Mouse (Mus musculus) kidney, embryonic 15.5 days (tissue): Measurements from ENCODE around the gene Rabep1. TPM values are rescaled to one million over a fixed set of nuclear protein-coding genes. Genes with fewer than 3 reads are reported as not detected.
A peak's percentile ranks its signal among the peaks of the same experiment; 100 is the strongest.

Experiments
- ATAC-seq: fragments of 200-750 bp; cut with Nextera tagmentation; replicated peaks from 2 replicates; pipeline ENCODE4 v1.8.0; 2017; ENCODE audit warnings: moderate TSS enrichment; ENCODE audit not compliant: low FRiP score
- H3K27ac ChIP-seq: fragments of 300-500 bp; sonication (generic); 2 replicates; pipeline ENCODE4 v1.5.1; 2015; ENCODE audit warnings: mild to moderate bottlenecking, inconsistent platforms
- H3K27me3 ChIP-seq: fragments of 300-500 bp; sonication (generic); 2 replicates; pipeline ENCODE4 v1.6.1; 2015; ENCODE audit warnings: inconsistent platforms
- H3K36me3 ChIP-seq: fragments of 300-500 bp; sonication (generic); 2 replicates; pipeline ENCODE4 v1.6.1; 2015; ENCODE audit warnings: inconsistent platforms
- H3K4me1 ChIP-seq: fragments of 300-500 bp; sonication (generic); 2 replicates; pipeline ENCODE4 v1.6.1; 2015; ENCODE audit warnings: inconsistent platforms
- H3K4me2 ChIP-seq: fragments of 300-500 bp; sonication (generic); 2 replicates; pipeline ENCODE4 v1.6.1; 2015; ENCODE audit warnings: moderate library complexity, mild to moderate bottlenecking, inconsistent platforms
- H3K4me3 ChIP-seq: fragments of 300-500 bp; sonication (generic); replicated peaks from 2 replicates; pipeline ENCODE4 v1.5.1; 2015; ENCODE audit warnings: mild to moderate bottlenecking, inconsistent platforms
- H3K9ac ChIP-seq: fragments of 300-500 bp; sonication (generic); 2 replicates; pipeline ENCODE4 v1.6.1; 2015; ENCODE audit warnings: mild to moderate bottlenecking, inconsistent platforms
- H3K9me3 ChIP-seq: fragments of 300-500 bp; sonication (generic); replicated peaks from 2 replicates; pipeline ENCODE4 v1.6.1; 2016; ENCODE audit warnings: inconsistent platforms
- WGBS: fragments of 180-500 bp; shearing (Covaris S2); methylation state at CpG from one replicate; pipeline ENCODE4 v1.1.7; 2015; ENCODE audit warnings: mixed read lengths; 5-methylcytosine and 5-hydroxymethylcytosine counted together
- polyA plus RNA-seq: library from polyadenylated mRNA; unstranded; fragments of >200 nt; fragmentation: Nextera tagmentation; extraction: Ambion mirVana; gene quantifications from 2 replicates; pipeline ENCODE4 v1.2.1, GENCODE M21; 2015

Rabep1 gene
- polyA plus RNA-seq, 1 experiment from 2014 or later, result 36.8 TPM

DNA sequence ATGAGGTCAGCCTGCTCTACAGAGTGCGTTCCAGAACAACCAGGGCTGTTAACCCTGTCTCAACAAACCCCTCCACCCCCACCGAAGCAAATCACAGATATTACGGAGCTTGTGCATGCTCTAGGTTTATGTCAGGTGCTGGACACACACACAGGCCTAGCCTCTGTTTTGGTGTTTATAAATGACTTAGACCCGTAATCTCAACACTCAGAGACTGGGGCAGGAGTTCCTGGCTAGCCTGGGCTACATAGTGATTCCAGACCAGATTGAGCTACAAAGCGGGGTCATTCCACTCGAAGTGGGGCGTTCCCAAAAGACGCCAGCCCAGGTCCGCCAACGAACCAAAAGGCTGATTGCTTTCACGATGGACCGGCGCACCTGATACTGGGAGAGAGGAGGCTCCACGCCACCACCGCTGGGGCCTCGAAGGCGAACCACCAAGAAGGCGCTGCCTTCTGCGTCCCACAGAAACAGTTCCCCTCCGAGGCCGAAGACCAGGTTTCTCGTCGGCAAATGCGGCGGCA lies 124.8 kb downstream of the Rabep1 start:
- Histone ChIP-seq H3K4me3 (peak overlapping the region; percentile 69), H3K4me2 (peak overlapping the region; percentile 79), H3K27ac (peak overlapping the region; percentile 88), H3K9me3 (no peaks in the 10 kb centered on the region), H3K36me3 (peaks cover 49% of the 10 kb centered on the region), H3K9ac (peak overlapping the region; percentile 81), H3K27me3 (no peaks in the 10 kb centered on the region), H3K4me1 (peaks cover 13% of the 10 kb centered on the region)
- WGBS, result under 1% methylated on average over 25 of the region's 25 CpGs
- ATAC-seq, result peak; percentile 24; the same call in 1 of the 2 replicates

DNA sequence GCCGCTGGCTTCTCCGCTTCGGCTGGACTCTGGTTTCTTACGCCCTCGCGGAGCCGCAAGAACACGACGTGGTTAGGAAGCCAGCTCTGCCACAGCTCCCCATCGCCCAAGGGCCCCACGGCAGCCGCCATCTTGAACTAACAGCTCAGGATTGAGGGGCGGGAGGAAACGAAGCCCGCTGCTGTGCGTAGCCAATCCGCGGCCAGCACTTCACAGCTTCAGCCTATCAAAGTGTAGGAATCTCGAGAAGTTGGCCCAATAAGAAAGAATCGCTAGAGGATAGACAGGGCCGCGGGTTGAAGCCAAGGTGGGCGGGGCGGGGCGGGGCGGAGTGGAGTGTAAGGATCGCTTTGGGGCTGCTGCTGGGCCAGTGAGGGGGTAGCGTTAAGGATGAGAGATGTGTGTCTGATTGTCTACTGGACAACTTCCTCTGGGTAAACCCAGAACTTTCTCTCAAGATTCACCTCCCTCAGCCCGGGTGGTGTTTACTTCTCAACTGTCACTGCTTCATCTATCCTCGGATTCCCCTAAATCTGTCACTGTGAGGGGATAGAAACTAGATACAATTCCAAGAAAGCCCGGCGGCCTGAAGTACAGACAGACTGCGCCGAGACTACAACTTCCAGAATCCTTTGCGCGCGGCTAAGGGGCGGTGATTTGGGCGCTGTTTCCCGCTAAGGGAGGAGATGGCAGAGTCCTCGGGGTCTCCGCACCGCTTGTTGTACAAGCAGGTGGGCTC lies 125.4 kb downstream of the Rabep1 start, which contains the start of the genes Nup88 and Rpain:
Nup88 (minus strand) TSS at position 153 of the 739 bp plus-strand sequence.
Rpain (plus strand) TSS at position 393 of the 739 bp plus-strand sequence.
- H3K4me3 ChIP-seq, result peak within 1 kb of the TSS; percentile 69
- peak within 1 kb of the TSS; percentile 81 for H3K9ac ChIP-seq
- WGBS, result under 1% methylated on average over 43 of the region's 43 CpGs
- peaks cover 13% of the 10 kb centered on the region for H3K4me1 ChIP-seq
- H3K9me3 ChIP-seq, result no peaks in the 10 kb centered on the region
- H3K27me3 ChIP-seq, result no peaks in the 10 kb centered on the region
- peak; percentile 99 for ATAC-seq
- peak within 1 kb of the TSS; percentile 79 for H3K4me2 ChIP-seq
- peaks cover 49% of the 10 kb centered on the region for H3K36me3 ChIP-seq
- H3K27ac ChIP-seq, result peak within 1 kb of the TSS; percentile 91

DNA sequence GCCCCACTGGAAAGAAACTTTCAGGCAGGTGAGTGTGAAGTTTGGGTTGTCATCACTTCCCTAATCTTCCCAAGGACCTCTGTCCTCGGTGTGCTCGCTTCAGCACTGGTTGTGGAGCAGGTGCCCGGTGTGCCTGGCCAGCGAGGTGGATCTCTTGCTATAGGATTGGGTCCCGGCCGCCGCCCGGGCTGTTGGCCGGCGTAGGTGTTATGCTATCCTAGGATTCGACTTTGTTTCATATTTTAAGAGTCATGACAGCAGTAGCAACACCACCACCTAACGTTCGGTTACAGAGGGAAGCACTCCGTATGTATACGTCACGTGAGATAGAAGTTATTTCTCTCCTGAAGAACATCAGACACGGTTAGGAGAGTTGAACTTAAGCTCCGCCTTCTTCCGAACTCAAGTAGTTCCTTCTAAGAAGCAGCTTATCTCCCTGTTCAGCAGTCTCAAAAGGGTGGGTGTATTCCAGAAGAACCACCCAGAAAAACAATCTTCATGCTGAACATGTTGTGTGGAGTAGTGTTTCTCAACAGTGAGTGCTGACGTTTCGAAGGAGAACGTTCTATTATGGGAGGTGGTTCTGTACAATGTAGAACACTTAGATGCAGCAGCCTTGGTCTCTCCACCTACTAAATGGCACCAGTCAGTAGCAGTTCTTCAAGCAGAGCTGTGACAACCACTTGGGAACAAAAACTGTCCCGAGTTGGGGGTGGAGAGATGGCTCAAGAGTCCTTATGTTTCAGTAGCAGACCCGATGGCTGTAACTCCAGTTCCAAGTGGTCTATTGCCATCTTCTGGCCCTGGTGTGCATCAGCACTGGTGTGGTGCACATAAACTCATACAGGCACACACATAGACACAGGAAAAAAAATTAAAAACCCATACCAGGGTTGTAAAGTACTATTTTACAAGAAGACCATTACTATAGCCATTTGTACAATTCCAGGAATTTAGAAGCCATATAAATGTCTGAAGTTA lies 126.3 kb downstream of the Rabep1 start:
- peak overlapping the region; percentile 61 for H3K9ac ChIP-seq
- H3K4me3 ChIP-seq, result peak overlapping the region; percentile 69
- peak; percentile 34 for ATAC-seq
- H3K27me3 ChIP-seq, result no peaks in the 10 kb centered on the region
- 17% methylated on average over 24 of the region's 24 CpGs for WGBS
- H3K4me2 ChIP-seq, result peak overlapping the region; percentile 79
- H3K9me3 ChIP-seq, result no peaks in the 10 kb centered on the region
- H3K36me3 ChIP-seq, result peaks cover 47% of the 10 kb centered on the region
- peaks cover 13% of the 10 kb centered on the region for H3K4me1 ChIP-seq
- peak overlapping the region; percentile 91 for H3K27ac ChIP-seq

DNA sequence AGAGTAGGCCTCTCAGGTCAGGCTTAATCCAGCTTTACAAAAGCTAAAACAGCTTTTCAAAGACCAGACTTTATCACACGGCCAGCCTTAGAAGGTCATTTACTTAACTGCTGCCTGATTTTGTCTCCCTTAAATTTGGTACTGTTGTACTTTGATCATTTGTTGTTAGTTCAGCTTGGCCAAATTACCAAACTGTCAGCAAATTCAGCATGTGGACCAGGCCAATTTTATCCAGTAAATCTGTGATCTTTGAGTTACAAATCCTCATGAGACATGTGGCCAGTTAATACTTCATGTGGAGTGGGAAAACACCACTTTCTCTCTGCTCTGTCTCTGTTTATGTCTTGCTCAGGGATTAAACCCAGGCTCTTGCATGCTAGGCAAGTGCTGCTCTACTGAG lies 128.0 kb downstream of the Rabep1 start:
- Histone ChIP-seq H3K9ac (no peak overlapping the region), H3K4me2 (no peak overlapping the region), H3K9me3 (no peaks in the 10 kb centered on the region), H3K4me1 (peaks cover 13% of the 10 kb centered on the region), H3K36me3 (peaks cover 56% of the 10 kb centered on the region), H3K27me3 (no peaks in the 10 kb centered on the region), H3K4me3 (no peak overlapping the region), H3K27ac (no peak overlapping the region)
- ATAC-seq, result no peak
- WGBS, result 60% methylated on average over 1 of the region's 1 CpGs

DNA sequence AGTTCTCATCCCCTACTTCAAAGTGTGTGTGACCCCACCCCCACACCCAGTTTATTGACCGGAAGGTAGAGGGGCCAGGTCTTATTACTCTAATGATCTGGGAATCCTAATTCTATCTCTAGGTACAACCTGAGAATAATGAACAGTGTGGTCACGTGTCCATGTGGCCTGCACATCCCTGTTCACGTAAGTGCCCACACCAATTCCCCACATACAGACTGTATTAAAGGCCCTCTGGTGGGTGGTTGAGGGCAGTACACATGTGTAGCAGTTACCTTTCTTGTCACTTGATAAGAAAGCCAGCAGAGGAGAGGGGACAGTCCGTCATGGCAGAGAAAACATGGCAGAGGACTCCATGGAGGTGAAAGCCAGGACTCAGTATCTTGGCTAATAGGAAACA lies 129.4 kb downstream of the Rabep1 start:
- no peak overlapping the region for H3K4me2 ChIP-seq
- no peak overlapping the region for H3K9ac ChIP-seq
- H3K36me3 ChIP-seq, result peaks cover 70% of the 10 kb centered on the region
- 73% methylated on average over 4 of the region's 4 CpGs for WGBS
- 0 out of 2 replicates have a peak, but pooled peaks cover 5% of the 10 kb centered on the region for H3K4me1 ChIP-seq
- no peak overlapping the region for H3K27ac ChIP-seq
- no peak for ATAC-seq
- H3K9me3 ChIP-seq, result no peaks in the 10 kb centered on the region
- no peak overlapping the region for H3K4me3 ChIP-seq
- H3K27me3 ChIP-seq, result no peaks in the 10 kb centered on the region

DNA sequence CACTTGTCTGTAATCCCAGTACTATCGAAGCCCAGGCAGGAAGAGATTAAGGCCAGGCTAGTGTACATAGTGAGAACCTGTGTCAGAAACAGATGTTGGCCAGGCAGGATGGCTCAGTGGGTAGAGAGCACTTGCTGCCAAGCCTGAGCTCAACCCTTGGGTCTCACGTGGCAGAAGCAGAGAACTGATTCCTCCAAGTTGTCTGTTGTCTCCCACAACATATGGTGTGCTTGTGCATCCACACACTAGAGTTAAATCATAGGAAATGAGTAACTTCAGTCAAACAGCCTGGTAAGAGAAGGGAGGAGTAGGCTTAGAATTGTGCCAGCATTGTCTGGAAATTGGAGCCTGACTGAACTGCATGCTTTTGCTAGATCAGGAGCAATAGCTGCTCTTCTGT lies 130.6 kb downstream of the Rabep1 start:
- Histone ChIP-seq H3K9ac (no peak overlapping the region), H3K36me3 (peaks cover 82% of the 10 kb centered on the region), H3K27me3 (no peaks in the 10 kb centered on the region), H3K4me2 (no peak overlapping the region), H3K4me1 (0 out of 2 replicates have a peak, but pooled peaks cover 5% of the 10 kb centered on the region), H3K27ac (no peak overlapping the region), H3K4me3 (no peak overlapping the region), H3K9me3 (no peaks in the 10 kb centered on the region)
- 74% methylated on average over 2 of the region's 2 CpGs for whole genome bisulfite sequencing
- ATAC-seq, result no peak

DNA sequence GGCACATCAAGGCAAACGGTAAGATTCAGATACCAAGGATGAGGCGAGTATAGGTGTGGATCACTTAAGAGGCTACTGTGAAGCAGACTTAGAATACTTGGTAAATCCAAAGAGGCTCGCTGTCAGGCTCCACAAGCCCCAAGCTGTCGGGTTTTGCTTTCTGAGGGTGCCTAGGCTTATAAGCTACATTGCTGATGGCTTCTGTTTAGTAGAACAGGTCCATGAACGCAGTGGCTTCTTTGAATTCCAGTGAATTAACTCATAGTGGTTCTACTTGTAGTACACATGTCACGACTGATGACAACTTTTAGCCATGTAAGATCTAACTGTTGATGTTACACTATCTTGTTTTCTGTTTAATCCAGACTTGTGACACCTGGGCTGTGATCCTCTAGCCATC lies 132.7 kb downstream of the Rabep1 start:
- Histone ChIP-seq H3K27me3 (no peaks in the 10 kb centered on the region), H3K9ac (no peak overlapping the region), H3K9me3 (no peaks in the 10 kb centered on the region), H3K4me2 (no peak overlapping the region), H3K36me3 (peaks cover 86% of the 10 kb centered on the region), H3K4me1 (peaks cover 15% of the 10 kb centered on the region), H3K4me3 (no peak overlapping the region), H3K27ac (no peak overlapping the region)
- WGBS, result 92% methylated on average over 6 of the region's 6 CpGs
- no peak for ATAC-seq

DNA sequence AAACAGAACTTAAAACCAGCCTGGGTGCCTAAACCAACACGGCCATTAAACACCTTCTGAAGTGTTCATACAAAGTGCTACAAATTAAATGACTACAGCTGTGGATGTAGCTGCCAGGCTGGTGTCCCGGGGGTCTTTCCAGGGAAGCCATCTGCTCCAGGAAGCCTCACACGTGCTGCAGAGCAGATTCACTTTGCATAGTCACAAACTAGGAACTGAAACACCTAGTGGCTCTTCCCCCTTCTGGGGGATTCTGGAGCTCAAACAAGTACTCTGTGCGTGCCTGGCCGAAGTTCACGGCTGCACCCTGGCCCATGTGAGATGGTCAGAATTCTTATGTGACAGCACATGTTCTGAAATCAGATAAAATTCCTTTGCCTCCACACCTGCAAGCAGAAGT lies 135.7 kb downstream of the Rabep1 start:
- H3K9me3 ChIP-seq, result no peaks in the 10 kb centered on the region
- H3K4me1 ChIP-seq, result peaks cover 15% of the 10 kb centered on the region
- peaks cover 70% of the 10 kb centered on the region for H3K36me3 ChIP-seq
- 0 out of 2 replicates have a peak overlapping the region, but pooled peaks have one; percentile 10 for H3K9ac ChIP-seq
- no peak overlapping the region for H3K4me3 ChIP-seq
- H3K27ac ChIP-seq, result no peak overlapping the region
- H3K4me2 ChIP-seq, result no peak overlapping the region
- 86% methylated on average over 6 of the region's 6 CpGs for WGBS
- ATAC-seq, result no peak
- no peaks in the 10 kb centered on the region for H3K27me3 ChIP-seq

DNA sequence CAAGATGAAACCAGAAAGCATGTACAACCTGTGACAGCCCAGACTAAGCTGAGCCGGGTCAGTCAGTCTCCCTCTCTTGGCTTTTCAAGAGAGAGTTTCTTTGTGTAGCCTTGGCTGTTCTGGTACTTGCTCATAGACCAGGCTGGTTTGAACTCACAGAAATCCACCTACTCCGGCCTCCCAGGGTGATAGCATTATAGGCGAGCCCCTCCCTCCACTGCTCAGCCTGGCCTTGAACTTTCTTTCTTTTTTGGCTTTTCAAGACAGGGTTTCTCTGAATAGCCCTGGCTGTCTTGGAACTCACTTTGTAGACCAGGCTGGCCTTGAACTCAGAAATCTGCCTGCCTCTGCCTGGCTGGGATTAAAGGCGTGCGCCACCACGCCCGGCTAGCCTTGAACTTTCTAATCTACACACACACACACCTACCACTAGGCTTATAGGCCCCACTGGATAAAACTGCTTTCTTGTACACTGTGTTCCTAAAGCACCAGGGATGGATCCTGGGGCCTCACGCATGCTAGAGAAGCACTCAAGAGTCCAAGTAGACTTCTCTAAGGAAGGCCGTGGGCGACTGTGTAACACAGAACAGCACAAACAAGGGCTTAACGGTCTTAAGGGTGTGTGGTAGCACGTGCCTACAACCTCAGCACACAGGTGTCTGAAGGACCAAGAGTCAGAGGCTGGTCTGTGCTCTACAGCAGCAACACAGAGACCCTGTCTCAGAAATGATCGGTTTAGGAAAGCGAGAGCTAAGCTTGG lies 136.4 kb downstream of the Rabep1 start:
- Histone ChIP-seq H3K27me3 (no peaks in the 10 kb centered on the region), H3K36me3 (peaks cover 73% of the 10 kb centered on the region), H3K9ac (0 out of 2 replicates have a peak overlapping the region, but pooled peaks have one; percentile 10), H3K9me3 (no peaks in the 10 kb centered on the region), H3K4me1 (peaks cover 15% of the 10 kb centered on the region), H3K4me3 (no peak overlapping the region), H3K27ac (no peak overlapping the region), H3K4me2 (peak overlapping the region; percentile 78)
- no peak for ATAC-seq
- WGBS, result 96% methylated on average over 14 of the region's 14 CpGs

DNA sequence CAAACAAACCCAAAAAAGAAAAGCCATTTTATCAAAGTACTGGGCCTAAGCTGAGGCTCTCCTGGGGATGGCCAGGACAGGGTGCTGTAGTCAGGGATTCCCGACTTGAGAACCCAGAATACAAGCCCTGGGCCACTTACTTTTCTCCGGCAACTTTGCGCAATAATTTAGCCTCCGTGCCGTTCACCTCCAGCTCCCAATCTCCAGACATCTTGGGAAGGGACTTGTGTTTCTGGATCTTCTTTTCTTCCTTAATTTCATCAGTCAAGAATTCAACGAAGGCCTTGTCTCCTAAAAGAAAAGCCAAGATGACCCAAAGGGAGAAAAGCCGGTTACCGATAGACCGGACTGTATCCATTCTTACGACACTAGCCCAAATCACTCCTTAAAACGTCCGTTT lies 137.5 kb downstream of the Rabep1 start:
- peak overlapping the region; percentile 100 for H3K4me3 ChIP-seq
- H3K9ac ChIP-seq, result peak overlapping the region; percentile 97
- H3K4me1 ChIP-seq, result peaks cover 15% of the 10 kb centered on the region
- ATAC-seq, result no peak
- no peak overlapping the region for H3K27ac ChIP-seq
- H3K36me3 ChIP-seq, result peaks cover 73% of the 10 kb centered on the region
- H3K27me3 ChIP-seq, result no peaks in the 10 kb centered on the region
- H3K9me3 ChIP-seq, result no peaks in the 10 kb centered on the region
- peak overlapping the region; percentile 78 for H3K4me2 ChIP-seq
- WGBS, result 7% methylated on average over 12 of the region's 12 CpGs

DNA sequence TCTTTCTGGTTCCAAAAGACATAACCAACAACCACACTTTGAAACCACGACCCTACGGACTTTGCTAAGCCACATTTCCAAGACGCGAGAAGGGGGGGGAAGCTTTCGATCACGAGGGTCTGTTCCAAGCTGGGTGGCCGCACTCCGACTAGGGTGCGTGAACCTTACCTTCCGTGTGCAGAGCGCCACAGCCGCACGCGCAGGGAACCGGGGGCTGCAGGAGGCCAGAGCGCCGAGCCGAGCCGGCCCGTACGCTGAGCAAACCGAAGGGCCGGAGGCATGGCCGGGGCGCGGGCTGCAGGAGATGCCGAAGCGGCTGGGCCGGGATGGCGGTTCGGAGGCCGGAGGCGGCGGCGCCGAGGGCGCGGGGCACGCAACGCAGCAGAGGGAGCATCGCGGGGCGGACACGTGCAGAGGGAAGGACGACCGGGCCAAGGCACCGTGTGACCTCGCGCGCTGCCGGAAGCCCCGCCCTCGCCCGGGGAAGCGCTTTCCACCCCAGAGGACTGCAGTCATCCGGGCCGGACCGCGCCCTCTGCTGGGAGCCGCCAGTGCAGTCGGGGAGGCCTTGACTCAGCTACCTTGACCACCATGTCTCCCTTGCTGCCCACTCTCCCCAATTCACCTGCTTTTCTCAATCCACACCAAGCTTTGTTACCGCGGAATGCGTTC lies 138.1 kb downstream of the Rabep1 start, which contains the start of gene C1qbp:
C1qbp (minus strand) TSS at position 470 of the 672 bp plus-strand sequence.
- Histone ChIP-seq H3K9me3 (no peaks in the 10 kb centered on the region), H3K4me3 (peak within 1 kb of the TSS; percentile 100), H3K27ac (peak within 1 kb of the TSS; percentile 82), H3K27me3 (no peaks in the 10 kb centered on the region), H3K4me2 (peak within 1 kb of the TSS; percentile 78), H3K4me1 (peaks cover 15% of the 10 kb centered on the region), H3K9ac (peak within 1 kb of the TSS; percentile 97), H3K36me3 (peaks cover 73% of the 10 kb centered on the region)
- peak; percentile 95 for ATAC-seq
- under 1% methylated on average over 61 of the region's 64 CpGs for WGBS
